Mouse (Mus musculus) lung, adult 2 months (tissue): ENCODE measurements around the gene Odf3.

Experiments
- CTCF ChIP-seq: fragments of 200-500 bp; IDR thresholded peaks from 2 replicates; pipeline ENCODE4 v1.5.1; 2011; ENCODE audit warnings: mild to moderate bottlenecking, low read length, control low read depth; ENCODE audit not compliant: insufficient read depth
- POLR2A ChIP-seq: fragments of 200-500 bp; IDR thresholded peaks from 2 replicates; pipeline ENCODE4 v1.6.1; 2011; ENCODE audit warnings: low read depth, mild to moderate bottlenecking, control low read depth, low read length, borderline replicate concordance; ENCODE audit errors: extremely low read depth

GRCm38 (mm10) chr7:140897863-140898262 is 50.3 kb downstream of the Odf3 start:
- TF ChIP-seq CTCF (no peak), POLR2A (no peak)
